Mouse (Mus musculus): Measurements from ENCODE around the gene Rhof.

DNA sequence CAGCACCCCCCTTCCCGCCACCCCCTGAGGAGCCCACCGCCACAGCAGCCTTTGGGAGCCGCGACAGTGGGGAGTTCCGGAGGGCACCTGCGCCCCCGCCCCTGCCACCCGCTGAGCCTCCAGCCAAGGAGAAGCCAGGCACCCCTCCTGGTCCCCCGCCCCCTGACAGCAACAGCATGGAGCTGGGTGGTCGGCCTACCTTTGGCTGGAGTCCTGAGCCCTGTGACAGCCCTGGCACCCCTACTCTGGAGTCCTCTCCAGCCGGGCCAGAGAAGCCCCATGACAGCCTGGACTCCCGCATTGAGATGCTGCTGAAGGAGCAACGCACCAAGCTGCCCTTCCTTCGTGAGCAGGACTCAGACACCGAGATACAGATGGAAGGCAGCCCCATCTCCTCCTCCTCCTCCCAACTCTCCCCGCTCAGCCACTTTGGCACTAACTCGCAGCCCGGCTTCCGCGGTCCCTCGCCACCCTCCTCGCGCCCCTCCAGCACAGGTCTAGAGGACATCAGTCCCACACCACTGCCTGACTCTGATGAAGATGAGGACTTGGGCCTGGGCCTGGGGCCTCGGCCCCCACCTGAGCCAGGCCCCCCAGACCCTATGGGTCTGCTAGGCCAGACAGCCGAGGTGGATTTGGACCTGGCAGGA lies 15.7 kb upstream of the Rhof start:
- no peak for TF ChIP-seq HCFC1 (IDR thresholded peaks at IDR 0.05; ENCODE audit: borderline replicate concordance, insufficient read depth, low read length)
- no peak for TF ChIP-seq ZC3H11A (IDR thresholded peaks at IDR 0.05; ENCODE audit: borderline replicate concordance, low read depth, low read length)
- no peak for TF ChIP-seq ZNF384 (IDR thresholded peaks at IDR 0.05; ENCODE audit: low read depth, low read length)
- no peak for TF ChIP-seq MAFK (IDR thresholded peaks at IDR 0.05; ENCODE audit: insufficient read depth, low read depth, low read length)
